Mouse (Mus musculus) right cerebral cortex, postnatal 4 days (tissue): ENCODE data around the gene Msn.

ENCODE experiments used
- DNase-seq: peaks from one replicate; pipeline ENCODE4 v3.0.0-alpha.2; 2022

Gene Msn

GRCm38 (mm10) chrX:96095509-96096499 is at the start of gene Msn:
Gene Msn, plus strand, starts transcription at chrX:96096042.
- DNase-seq: peak; percentile 5

DNA sequence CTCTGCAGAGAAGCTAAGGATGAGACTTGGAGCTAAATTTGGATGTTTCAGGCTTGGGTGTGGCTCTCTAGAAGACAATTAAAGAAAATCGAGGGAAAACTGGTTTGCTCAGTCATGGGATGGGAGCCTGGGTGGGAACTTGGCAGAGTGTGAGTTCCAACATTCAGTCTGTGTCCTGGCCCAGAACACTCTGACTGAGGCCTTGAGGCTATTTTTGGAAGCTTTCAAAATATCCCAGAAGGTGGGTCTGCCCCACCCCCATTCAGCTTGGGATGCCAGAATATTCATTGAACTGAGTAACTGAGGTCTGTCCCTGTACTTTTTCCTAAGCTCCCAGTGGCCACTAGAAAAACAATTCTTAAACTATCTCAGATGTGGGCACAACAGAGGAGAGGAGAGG is 43.0 kb upstream of the Msn start:
- no peak for DNase-seq

DNA sequence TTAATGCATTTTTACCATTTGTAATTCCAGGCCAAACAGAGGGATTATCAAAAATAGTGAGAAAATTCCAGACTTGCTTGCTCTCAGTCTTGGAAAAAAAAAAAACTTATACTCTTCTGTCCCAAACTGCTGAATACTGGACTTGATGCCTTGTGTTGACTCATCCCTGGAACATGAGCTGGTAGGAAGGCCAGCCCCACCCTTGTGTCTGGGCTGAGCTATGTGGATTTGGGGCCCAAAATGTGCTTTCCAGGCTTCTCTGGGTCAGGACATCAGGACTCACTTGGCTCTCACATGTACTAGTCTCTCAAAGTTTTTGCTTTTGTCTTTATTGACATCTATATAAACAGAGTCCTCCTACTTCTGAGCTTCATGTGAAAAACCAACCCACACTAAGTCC is 18.1 kb upstream of the Msn start:
- DNase-seq: no peak

DNA sequence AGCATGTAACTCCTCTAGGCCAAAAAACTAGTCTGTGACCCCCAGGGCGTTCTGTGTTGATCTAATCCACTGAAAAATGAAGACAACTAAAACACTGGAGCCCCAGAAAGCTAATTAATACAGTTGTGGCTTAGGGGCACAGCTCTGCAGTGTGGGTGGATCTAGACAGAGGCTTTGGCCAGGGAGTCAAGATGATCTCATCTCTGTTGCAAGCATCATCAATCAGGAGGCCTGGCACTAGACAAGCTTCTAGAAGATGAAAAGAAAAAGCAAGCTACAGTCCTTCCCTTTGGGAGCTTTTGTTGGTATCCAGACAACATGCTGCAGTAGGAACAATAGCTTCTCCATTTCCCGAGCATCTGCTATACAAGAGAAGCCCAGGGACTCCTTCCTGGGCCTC is 9.6 kb upstream of the Msn start:
- no peak for DNase-seq

- peak; percentile 6 for DNase-seq
Observed at GRCm38 (mm10) chrX:96096513-96097210, 820 bp downstream of the Msn start.

- DNase-seq: no peak
Observed at GRCm38 (mm10) chrX:96097491-96097970, 1.7 kb downstream of the Msn start.

- no peak for DNase-seq
Observed at GRCm38 (mm10) chrX:96099003-96099402, 3.2 kb downstream of the Msn start.

DNA sequence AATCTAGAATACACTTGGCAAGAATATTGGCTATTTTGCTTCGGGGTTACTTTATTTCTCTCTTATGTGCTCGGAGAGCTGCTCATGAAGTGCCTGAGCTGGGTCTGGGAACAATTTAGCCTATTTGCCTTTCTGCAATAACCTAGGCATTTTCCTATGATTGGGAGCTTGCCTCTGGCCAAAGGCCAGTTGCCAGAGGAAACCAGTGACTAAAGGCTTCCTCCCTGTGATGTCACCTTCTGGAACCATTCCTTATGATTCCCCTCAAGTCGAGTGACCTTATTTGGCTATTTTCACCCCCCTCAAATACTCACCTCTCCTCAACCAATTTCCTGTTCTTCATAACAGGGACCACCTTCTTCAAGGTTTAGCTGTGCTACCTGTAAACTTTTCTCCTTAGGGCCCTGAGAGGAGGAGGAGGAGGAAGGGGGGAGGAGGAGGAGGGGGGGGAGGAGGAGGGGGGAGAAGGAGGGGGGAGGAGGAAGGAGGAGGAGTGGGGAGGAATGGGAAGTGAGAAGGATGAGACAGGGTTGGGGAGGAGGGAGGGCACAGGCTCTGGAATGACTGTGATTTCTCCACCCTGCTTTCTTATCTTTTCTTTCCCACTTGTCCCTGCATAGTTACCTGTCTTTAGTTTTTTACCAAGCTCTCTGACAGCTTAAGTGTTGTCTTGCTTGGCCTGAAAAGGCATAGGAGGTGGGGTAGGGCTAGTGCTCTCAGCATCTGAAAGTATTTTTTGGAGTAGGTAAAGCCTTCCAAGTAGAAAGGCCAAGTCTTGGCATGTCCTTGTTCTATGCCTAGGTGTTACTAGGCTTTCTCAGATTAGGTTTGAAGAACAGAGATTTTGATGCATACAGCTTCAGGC is 11.8 kb downstream of the Msn start:
- DNase-seq: no peak

DNA sequence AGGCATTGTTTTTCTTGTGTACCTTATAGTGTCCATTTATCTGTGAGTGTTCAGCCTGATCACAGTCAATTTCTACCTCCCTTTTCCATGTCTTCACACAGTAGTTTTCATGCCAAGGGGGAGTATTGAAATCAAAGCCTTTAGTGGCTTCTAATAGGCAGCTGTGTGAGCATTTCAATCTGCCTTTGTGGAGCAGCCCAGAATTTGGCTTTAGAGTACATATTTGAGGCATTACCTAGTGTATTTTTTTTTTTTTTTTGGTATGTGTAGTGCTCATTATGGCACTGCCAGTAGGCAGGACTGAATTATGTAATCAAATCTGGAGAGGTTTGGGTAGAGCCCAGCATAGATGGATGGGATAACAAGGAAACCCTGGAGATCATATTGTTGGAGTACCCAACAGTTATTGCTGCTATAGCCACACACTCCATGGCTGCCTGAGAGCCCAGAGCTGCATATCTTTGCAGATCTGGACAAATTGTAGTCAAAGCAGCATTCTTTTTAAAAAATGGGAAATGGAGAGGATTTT is 17.3 kb downstream of the Msn start:
- DNase-seq: no peak

GRCm38 (mm10) chrX:96115501-96115900 is 19.7 kb downstream of the Msn start:
- DNase-seq: no peak

DNA sequence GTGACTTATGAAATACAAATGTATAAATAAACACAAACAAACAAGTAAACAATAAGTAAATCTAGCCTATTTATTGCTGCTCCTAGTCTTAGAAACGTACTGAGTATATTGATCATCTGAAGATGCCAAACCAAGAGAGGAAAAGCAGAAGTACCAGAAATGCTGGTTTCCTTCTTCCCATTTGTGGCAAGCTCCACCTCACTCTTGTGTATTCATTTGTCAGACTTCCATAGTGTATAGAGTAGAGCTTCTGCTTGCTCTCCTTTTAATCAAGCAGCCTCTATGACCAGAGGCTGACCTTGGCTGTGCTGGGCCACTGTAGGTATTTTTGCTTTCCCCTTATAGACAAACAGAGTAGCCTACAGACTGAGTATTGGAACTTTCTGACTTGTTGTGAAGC is 21.5 kb downstream of the Msn start:
- DNase-seq: no peak

GRCm38 (mm10) chrX:96119997-96120396 is 24.2 kb downstream of the Msn start:
- DNase-seq: no peak

- no peak for DNase-seq
Observed at GRCm38 (mm10) chrX:96121912-96122311, 26.1 kb downstream of the Msn start.

- DNase-seq: no peak
Observed at GRCm38 (mm10) chrX:96126803-96127202, 31.0 kb downstream of the Msn start.

- no peak for DNase-seq
Observed at GRCm38 (mm10) chrX:96130139-96130538, 34.3 kb downstream of the Msn start.

DNA sequence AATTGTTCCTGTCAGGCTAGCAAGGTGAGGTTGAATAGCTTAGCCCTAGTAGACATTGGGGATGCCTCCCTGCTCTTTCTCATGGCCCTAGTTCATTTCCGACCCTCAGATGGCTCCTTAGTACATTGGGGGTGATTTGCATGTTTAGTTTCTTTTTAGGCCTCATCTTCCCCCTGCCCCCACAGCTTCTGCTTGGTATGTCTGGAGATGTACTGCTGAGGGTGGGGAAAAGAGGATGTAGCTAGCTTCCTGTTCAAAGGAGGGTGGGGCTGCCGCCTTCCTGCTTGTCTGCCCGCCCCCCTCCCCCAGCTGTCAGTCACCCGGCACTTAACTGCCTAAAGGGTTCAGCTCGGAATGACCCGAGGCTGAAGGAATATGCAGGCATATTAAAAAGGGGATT is 34.8 kb downstream of the Msn start:
- no peak for DNase-seq

DNA sequence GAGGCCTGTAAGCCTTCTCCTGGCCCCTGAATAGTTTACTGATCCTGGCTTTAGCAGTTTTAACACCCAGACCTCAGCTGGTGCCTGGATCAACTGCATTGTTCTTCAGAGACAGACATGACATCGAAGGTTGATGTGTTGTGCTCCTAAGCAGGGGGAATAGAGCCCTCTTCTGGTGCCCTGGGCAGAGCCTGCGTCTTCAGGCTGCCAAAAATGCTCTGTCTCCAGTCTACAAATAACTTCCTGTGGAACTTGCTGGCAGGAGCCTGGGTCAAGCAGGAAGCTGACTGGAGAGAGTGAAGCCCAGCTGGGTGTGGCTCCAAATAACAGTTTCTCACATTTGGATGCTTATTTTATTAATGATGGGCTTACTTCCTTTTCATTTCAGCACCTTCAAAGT is 37.4 kb downstream of the Msn start:
- DNase-seq: no peak

DNA sequence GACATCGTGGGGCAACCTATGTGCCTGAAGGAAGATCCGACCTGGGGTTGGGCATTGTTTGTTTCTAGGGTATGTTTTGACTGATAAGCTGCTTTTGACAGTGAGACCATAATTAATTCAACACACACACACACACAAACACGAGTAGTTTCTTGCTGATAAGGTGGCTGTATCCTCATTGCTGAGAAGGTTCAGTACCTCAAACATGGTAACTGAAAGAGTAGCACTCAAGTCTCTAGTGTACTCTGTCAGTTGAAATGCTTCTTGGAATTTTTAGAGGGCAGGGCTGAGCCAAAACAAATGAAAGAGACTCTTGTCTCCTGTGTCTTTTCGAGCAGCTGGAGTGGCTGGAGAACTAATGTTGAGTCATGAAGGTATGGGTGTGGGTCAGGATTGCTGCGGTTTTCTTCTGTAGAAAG is 38.4 kb downstream of the Msn start:
- DNase-seq: no peak

DNA sequence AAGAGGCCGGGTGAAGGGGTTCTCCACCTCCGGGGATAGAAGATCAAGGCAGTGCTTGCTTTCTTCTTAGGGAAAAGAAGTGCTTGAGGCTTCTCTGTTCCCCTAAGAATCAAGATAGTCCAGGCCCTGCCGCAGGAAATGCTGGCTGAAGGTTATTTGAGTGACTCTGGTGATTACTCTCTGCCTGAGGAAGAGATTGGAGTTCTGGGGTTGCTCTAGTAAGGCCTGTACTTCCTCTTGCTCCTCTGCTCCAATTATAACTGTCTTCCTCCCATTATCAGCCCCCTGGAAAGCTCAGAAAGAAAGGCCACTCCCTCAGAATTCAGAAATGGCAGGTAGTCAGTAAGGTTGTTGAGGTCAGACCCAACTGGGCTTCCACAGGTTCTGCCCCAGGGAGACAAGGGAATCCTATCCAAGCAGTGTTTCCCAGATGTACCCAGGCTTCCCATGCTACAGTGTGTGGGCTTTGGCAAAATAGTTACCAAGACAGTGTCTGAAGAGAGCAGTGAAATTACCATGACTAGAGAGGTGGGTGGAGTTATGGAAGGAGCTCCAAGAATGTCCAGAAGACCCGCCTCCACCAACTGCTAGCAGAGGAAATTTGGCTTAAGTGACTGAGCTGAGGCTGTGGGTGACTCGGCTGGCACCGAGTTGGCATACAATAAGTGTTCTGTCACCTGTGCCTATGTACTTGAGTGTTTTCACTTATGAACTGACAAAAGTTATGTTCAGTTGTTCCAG is 39.2 kb downstream of the Msn start:
- no peak for DNase-seq

DNA sequence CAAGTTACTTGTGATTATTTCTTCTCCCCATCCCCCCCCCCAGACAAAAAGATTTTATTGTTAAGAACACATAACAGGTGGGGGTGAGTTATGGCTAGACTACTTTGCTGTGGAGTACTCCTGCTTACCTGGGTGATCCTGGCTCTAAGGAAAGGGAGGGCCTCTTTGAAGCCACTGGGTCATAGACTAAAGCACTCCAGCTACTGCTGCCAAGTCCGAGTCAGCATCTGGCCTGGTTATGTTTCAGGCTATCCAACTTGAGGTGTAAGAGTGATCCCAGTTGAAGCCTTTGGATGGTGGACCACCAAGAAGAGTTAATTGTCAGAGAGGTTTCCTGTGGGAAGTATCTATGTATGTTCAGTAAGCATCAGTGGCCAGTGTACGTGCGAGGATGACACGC is 39.7 kb downstream of the Msn start:
- no peak for DNase-seq

DNA sequence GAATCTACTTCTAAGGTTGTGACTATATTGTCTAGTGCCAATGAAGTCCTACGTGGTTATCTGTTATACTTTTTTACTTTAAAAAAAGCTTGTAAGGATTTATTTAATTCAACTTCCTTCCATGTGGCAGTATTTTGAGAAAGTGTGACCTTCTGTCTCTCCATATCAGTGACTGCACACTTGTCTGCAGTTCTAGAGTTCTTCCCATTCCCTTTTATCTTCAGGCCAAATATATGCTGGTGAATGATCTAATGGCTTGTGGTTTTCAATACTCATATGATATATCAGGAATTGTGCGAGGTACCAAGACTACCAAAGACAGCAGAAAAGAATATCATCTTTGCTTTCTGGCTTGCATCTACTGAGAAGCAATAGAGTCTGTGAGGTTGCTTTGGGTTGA is 43.4 kb downstream of the Msn start:
- no peak for DNase-seq

DNA sequence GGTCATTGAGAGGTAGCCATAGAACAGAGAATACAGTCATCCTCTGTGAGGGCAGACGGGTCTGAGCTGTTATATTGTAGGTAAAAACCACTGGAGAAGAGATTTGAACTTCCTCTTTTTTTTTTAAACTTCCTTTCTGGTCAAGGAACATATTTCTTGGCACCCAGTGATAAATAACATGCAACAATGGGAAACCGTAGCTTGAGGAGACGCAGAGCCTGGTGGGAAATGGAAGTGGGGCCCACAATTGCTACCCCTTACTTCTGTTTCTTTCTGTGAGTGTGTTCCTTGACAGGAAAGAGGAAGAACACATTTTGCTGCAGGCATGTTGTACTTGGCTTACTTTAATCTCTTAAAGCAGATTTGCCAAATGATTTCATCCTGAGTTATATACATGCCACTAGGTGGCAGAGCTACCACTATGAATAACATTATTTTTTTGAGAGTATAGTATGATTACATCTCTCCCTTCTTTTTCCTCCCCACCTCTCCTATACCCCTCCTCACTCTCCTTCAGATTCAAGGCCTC is 49.2 kb downstream of the Msn start:
- no peak for DNase-seq
